Mouse (Mus musculus): ENCODE measurements around the gene Kif13a.

DNA sequence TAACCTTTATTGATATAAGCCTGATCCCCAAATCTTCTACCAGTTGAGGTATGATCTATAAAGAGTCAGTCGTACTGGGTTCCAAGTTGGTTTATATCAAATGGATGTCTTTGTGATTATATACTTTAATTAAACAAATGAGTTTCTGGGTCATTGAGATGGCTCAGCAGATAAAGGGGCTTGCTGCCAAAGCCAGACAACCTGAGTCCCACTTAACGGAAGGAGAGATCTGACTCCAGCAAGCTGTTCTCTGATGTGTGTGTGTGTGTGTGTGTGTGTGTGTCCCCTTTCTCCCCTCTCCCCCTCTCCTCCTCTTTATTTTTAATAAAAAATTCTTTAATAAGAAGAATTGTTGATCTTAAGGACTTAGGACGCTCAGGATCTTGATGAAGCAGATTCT, 86.0 kb downstream of the Kif13a start:
- no peak for TF ChIP-seq CTCF (IDR thresholded peaks at IDR 0.05; ENCODE audit: control insufficient read depth, insufficient read depth, insufficient replicate concordance, low read depth, low read length)
- TF ChIP-seq POLR2A (IDR thresholded peaks at IDR 0.05; ENCODE audit: control insufficient read depth, low read depth, low read length): no peak

All from testis, adult 2 months (tissue).